Mouse (Mus musculus): Measurements from ENCODE around the gene Mrps34.

The Mrps34 gene

DNA sequence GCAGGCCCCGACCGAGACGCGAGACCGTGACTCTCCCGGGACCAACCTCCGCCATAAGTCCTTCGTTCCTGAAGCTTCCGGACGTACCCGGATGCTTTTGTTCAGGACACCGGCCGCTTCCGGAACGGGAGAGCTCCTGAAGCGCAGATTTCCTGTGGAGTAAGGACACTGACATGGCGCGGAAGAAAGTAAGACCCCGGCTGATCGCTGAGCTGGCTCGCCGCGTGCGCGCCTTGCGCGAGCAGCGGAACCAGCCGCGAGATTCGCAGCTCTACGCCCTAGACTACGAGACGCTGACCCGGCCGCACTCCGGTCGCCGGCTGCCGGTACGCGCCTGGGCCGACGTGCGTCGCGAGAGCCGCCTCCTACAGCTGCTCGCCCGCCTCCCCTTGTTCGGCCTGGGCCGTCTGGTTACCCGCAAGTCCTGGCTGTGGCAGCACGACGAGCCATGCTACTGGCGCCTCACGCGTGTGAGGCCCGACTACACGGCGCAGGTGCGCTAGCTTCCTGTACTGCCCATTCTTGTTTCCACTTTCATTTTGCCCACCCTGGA, at the start of gene Mrps34, which contains the start of gene Eme2:
TSS of gene Mrps34 (plus strand) at position 122 of the 553 bp plus-strand sequence.
TSS of gene Eme2 (minus strand) at position 93 of the 553 bp plus-strand sequence.
- DNase-seq (ENCODE audit: low spot score in 2 of 2), result peak; percentile 76 to 87

DNA sequence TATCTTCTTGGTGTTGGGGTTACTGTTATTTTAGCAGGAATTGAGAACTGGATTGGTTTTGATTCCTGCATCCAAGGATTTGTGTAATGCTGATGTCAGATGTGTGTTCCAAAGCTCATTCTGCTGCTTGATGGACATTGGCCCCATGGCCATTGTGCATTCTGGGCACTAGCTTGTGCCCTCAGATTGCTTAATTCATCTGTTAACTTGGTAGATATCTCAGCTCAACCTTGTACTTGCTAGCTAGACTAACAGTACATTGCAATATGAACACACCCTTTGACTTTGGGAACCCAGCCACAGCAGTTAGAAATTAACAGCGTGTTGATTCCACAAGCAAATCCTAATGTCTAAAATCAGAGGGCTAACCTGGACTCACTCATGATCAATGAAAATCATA, 47.5 kb upstream of the Mrps34 start:
- no peak for DNase-seq (ENCODE audit: low spot score in 2 of 2)

DNA sequence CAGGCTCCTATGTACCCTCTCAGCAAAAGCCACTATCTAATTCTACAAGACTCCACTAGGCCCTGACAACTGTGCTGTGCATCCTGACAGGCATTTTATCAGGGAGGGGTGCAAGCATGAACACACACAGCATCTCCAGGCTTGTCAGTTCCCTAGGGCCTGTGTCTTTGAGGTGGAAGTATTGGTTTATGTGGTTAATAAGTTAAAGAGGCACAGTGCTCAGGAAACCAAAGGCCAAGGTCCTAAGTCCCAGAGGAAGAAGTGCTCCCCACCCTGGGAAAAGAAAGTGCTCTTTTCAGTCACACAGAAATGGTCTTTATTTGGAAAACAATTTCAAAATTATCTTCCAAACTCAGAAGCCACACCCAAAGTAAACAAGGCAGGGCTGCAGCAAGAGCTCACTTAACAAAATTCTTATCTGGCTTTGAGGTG, 46.3 kb upstream of the Mrps34 start:
- peak; percentile 47 to 66 for DNase-seq (ENCODE audit: low spot score in 2 of 2)

DNA sequence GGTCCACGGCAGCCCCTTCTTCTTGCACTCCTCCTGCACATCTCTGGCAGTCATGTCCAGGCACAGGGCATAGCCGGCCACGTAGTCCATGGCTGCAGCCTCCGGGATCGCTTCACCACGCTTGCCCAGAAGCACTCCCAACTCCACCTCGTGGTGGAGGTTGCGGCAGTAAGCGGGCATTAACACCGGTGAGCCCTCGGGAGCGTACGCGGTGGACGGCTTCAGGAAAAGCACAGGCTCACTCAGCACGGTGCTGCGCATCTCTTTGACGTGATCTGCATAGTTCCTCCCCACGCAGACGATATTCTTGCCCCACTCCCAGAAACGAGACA, 45.2 kb upstream of the Mrps34 start:
- DNase-seq (ENCODE audit: low spot score in 2 of 2), result no peak

DNA sequence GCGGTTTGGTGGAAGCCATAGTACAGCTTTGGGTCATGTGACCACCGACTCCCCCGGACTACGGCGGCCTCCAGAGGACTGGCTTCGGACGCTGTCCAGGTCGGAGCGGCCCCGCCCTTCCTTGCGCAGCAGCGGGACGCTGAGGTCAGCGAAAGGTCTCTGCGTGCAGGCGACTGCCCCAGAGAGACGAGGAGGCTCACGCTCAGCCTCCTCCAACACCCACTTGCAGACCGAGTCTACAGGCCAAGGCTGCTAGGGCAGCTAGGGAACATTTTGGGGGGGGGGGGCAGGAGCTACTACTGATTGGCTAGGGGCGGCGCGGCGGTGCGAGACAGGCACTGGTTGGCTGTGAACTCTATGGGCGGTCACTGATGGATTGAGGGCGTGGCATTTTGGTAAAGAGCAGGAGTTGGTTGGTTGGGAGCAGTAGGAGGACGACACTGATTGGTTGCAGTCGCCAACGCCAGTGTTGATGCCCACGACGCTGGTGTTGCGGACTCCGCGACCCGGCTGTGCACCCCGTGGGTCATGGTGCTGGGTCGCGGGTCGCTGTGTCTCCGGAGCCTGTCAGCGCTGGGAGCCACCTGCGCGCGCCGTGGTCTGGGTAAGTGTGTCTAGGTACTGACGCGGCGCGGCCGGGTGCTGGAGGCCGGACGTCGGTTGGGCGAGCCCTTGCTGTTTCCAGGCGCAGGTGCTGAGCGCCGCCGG, 44.7 kb upstream of the Mrps34 start, which contains the start of gene Fahd1:
TSS of gene Fahd1 (minus strand) at position 300 of the 708 bp plus-strand sequence.
- peak; percentile 94 to 95 for DNase-seq (ENCODE audit: low spot score in 2 of 2)

DNA sequence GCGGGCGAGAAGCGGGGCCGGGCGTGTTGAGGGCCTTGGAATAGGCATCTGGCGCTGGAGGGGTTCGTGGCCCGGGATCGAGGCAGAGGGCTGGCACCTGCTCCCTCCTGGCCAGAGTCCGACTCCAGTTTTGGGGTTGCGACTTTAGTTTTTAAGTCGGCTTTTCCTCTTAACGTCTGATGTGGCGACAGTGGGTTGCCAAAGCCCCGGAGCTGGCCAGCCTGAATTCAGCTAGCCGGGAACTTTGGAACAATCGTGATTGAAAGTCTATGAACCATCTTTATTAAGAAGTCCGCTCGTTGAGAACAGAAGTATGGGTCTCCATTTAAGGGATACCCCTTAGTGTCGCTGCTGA, 44.2 kb upstream of the Mrps34 start:
- DNase-seq (ENCODE audit: low spot score in 2 of 2), result no peak

DNA sequence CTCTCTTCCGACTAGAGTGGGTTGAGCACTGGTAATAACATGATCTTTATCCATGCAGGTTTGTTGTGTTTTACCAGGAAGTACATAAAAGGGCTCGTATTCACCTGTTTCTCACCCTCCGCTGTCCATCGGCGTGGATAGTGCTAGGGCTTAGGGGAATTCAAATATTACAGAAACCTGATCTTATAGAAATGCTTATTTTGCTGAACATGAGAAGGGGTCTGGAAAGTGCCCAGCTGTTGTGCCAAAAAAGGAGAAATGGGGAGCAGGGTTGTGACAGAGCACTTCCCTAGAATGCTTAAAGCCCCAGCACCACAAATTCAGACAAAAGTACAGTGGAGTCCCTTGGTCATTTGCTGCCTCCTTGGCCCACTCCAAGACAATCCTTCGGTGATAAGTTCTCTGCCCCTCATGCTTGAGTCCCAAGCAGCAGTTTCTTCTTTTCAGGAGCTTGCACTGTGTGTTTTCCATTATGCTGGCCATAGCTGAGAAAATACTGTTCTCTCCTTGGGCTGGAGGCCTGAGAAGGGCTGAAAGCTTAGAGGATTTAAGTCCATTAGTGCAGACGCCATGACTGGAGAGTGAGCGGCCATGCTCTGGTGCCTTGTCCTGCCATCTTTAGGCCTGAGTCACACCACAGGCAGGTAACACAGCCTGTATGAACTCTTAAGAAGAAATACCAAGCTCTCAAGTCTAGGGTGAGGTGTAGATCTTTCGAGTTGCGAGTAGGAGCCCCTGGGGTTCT, 43.4 kb upstream of the Mrps34 start:
- peak in 1 of 2 experiments; percentile 58 for DNase-seq (ENCODE audit: low spot score in 2 of 2)

DNA sequence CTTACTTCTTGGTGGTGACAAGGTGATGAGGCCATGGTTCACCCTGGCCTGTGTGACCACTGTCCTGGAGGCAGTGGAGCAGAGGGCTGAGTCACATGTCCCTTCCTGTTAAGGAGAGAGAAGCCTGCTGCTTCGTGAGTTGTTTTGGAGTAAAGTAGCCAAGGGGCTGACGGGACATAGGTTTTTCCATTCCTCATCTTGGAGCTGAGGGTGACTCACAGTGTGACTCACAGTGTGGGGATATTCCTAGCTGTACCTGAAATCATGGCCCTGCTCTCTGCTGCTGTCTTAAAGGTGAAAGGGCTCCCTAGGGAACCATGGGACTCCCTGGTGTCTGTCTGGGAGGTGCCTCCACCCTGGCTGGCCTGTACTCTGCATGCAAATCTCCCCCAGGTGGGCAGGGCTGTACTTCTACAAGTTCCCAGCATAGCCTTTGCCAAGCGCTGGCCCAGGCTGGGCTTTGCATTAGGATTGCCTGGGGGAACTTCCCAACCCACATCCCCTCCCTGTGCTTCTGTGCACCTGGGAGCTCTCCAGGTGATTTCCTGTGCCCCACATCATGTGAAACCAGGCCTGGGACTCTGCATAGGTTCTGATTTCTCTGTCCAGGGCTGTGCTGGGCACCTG, 39.0 kb upstream of the Mrps34 start:
- no peak for DNase-seq (ENCODE audit: low spot score in 2 of 2)

DNA sequence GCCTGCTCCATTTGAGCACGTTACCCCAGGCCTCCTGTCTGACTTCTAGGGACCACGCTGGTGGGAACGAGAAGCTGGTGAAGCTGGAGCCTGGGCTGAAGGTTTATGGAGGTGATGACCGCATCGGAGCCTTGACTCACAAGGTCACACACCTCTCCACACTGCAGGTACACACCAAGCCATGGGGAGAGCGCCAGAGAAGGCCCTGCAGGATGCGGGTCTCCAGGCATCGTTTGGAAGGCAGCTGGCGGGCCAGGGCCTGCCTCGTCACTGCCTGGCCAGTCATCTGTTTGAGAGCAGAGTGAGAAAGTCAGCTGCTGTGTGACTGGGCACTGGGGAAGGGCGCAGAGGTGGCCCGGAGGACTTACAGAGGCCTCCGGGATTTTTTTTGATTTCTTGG, 38.3 kb upstream of the Mrps34 start:
- DNase-seq (ENCODE audit: low spot score in 2 of 2), result peak in 1 of 2 experiments; percentile 59

DNA sequence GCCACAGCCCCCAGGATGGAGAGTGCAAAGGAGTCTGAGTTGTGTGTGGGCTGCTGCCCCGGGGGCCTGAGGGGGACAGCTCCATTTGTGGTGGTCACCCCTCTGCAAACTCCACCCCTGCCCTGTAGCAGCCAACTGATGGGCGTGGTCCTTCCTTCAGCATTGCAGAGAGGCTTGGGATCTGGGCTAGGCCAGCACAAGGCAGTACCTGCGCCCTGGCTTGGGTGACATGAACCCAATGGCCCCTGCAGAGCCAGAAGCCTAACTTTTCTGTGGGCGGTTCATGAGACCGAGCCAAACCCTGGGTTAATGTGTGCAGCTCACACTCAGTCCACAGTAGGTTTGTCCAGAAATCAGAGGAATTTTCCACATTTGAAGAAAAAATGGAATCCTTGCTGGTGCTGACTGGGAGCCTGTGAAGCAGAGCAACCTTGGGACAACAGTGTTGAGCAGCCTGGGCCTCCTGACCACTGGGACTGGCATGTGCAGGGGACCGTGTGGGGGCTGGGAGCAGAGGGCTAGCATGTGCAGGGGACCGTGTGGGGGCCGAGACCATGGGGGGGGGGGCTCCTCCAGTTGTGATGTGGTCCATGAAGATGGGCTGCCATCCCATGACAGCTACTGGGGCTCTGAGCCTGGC, 37.0 kb upstream of the Mrps34 start:
- DNase-seq (ENCODE audit: low spot score in 2 of 2), result peak; percentile 62 to 73

DNA sequence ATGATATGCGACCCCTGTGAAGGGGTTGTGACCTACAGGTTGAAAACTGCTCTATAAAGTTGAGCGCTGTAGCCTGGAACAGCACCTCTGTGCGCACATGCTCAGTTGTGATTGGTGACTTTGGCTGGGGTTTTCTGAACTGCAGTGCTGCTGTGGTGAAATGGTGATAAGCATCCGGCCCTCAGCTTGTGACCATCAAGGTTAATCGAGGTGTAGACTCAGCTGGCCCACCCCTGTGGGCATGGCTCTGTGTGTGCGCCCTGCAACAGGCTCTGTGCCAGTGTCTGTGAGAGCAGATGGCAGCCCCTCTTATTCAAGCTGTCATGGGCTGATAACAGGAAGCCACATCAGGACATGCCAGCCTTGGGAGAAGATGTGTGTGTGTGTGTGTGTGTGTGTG, 35.9 kb upstream of the Mrps34 start:
- DNase-seq (ENCODE audit: low spot score in 2 of 2), result peak; percentile 84

DNA sequence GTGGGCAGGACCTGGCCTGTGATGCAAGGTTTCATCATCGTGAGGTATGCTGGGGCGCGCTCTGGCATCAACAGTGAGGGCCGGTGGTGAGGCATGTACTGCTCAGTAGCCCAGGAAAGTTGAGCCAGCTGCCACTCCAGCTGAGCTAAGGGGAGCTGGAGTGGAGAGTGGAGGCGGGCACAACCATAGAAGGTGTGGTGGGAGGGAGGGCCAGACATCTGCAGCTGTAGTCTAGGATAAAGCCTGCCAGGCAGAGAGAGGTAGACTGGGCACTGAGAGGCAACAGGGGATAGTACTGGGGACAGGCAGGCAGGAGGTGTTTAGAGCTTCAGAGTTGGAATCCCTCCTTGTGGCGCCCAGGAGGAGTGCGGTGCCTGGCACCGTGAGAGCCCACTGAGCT, 34.8 kb upstream of the Mrps34 start:
- DNase-seq (ENCODE audit: low spot score in 2 of 2), result peak; percentile 74 to 81

DNA sequence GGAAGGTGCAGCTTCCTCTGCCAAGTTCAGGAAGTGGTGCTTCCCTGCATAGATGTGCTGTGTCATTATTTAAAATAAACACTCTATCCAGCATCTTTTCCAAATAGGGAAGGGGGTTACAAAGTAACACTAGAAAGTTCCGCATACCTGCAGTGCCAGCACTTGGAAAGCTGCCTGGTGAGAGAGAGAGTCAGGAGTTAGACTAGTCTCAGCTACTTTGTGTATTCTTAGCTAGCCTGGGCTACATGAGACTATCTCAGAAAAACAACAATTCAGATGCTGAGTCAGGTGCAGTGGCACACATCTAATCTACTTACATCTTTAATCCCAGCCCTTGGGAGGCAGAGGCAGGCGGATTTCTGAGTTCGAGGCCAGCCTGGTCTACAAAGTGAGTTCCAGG, 33.1 kb upstream of the Mrps34 start:
- no peak for DNase-seq (ENCODE audit: low spot score in 2 of 2)

DNA sequence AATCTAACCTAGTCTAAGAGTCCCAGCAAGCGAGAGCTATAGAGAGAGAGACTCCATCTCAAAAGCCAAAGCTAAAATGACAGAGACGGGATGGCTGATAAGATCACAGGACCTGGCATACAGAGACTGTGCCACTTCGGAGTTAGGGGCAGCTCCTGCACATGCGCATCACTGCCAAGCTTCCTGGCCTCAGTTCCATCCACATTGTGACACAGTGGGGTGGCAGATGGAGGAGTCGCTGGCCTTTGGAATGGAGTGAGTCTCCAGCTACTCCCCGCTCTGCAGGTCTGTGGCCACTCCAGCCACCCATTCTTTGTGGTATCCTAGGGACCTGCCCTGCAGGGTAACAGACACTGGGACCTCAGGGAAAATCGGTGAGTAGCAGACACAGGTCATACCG, 29.1 kb upstream of the Mrps34 start, which contains the start of gene Igfals:
TSS of gene Igfals (plus strand) at position 222 of the 400 bp plus-strand sequence.
- no peak for DNase-seq (ENCODE audit: low spot score in 2 of 2)

DNA sequence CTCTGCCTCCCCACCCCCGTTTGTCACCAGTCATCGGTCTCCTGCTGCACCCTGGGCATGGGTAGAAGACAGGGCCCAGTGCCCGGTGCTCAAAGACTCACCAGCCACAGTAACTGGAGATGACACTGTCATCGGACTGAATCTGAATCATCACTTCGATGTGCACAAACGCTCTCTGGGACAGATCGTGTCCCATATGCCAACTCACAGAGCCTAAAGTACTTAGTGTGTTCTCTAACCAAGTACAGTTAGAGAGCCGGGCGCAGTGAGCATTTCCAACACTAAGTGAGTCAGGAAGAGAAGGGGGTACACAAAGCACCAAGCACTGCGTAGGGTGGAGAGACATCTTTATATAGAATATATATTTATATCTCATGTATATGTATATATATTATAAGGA, 27.0 kb upstream of the Mrps34 start:
- no peak for DNase-seq (ENCODE audit: low spot score in 2 of 2)

DNA sequence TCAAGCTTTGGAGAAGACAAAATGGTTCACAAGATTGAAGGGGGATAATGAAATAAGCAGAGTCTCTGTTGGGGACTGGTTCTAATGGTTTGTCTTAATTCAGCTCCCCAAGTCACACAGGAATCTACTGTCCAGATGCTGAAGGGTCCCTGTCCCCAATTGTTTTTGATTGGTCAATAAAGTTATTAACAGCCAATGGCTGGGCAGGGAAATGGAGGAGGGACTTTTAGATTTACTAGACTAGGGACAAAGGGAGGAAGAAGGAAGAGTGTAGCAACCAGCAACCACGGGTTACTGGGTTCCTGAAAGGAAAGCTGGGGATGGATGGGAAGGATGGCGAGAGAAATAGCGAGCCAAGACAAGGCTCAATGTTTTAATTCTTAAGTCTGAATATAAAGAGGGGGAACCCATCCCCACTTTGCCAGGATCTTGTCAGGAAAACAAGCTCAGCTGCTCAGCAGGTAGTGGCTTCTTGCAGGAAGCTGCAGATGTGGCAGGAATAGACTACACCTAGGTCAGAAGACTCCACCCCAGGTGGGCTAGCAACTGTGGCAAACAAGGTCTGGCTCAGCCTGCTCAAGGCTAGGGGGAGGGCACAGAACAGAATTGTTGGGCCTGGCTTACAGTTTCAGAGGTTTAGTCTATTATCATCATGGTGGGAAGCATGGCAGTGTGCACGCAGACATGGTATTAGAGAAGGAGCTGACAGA, 21.1 kb upstream of the Mrps34 start:
- DNase-seq (ENCODE audit: low spot score in 2 of 2), result no peak

DNA sequence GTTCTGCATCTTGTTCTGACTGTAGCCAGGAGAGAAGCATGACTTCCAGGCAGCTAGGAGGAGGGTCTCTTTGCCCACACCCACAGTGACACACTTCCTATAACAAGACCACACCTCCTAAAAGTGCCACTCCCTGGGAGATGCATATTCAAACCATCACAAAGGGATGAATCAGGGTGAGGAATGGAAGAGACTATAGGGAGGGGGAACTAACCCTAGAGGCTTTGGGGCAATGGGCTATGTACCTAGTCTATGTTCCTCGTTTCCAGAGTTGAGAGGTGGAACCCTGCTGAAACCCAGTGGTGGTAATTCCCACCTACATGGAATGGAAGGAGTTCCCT, 20.5 kb upstream of the Mrps34 start:
- no peak for DNase-seq (ENCODE audit: low spot score in 2 of 2)

DNA sequence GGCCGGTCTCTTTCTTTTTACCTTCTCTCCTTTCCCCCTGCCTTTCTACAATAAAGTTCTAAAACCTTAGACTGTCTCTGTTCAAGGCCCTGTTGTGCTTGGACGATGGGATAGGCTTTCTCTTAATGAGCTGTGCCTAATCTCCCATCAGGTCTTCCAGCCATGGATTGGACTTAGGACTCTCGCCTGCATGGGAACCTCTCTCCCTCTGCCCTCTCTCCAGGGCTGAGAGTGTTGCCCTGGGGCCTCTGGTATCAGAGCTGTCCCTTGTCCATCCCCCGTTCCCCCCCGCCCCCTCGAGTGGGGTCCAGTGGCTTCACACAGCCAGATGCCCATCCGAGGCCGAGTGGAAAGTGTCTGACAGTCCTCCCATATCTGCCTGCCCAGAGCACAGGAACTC, 19.9 kb upstream of the Mrps34 start:
- DNase-seq (ENCODE audit: low spot score in 2 of 2), result no peak

DNA sequence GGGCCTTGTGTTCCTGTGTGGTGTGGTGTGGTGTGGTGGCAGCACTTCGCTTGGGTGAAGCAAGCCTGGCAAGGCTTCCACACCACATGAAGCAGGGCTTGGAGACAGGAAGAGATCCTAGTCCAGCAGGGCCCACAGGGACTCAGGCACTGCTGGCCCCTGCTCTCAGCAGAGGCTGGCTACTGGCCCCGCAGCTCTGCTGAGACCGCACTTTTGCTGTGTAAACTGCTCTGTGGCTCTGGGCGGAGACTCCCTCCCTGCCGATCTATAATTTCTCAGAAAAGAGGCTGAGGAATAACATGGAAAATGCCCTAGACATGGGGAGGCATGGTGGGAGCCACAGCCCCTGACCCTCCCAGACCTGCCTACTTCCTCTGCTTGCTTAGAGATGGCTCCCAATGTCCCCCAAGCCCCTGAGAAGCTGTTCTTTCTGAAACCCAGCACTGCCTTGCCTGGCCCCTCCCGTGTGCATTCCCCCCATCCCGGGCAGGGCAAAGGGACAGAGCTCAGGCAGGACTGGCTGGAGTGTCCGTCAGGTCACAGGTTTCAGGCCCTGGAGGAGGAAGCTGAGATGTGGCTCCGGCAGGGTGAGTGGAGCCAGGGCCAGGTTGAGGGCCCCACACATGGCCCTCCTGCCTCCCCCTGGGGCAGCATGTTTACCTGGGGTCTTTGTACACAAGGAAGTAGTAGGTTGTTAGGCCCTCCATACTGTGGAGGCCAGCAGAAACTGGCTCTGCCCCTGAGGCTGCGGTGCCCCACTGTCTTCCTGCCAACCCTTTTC, 17.4 kb upstream of the Mrps34 start:
- no peak for DNase-seq (ENCODE audit: low spot score in 2 of 2)

DNA sequence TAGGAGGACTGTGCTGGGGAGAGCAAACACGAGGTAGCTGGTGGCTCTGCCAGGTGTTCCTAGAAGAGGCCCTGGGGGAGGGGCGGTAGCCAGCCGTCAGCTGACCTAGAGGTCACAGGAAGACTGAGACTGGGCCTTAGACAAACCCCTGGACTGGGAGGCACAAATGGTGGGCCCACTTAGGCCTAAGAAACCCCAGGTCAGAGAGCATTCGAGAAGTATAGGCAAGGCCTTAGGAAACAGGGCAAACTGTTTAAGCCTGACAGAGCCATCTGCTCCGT, 16.9 kb upstream of the Mrps34 start:
- no peak for DNase-seq (ENCODE audit: low spot score in 2 of 2)

DNA sequence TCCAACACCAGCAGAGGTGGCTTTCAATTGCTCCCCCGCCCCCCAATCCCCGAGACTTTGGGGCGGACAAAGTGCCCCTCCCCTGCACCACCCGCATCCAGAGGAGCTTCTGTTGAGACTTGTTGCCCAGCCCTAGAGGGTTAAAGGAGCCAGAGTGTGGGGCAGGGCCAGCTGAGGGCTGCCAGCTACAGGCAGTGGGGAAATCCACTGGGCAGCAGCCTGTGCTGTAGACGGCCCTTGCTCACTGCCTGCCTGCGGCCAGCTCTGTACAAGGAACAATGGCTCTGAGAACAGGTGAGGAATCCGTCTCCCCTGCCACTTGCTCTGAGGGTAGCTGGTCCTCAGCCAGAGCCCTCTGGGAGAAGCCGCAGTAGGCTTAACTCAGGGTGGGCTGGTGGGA, 16.4 kb upstream of the Mrps34 start:
- DNase-seq (ENCODE audit: low spot score in 2 of 2), result no peak

Measured in spleen, postnatal 4 days (tissue).